Mouse (Mus musculus) brain, embryonic 18.5 days (tissue): ENCODE results near the gene Gramd1a.

Experiments
- DNase-seq: peaks from one replicate; pipeline ENCODE4 v3.0.0-alpha.2; 2012; ENCODE audit warnings: low read depth, low spot score

The Gramd1a gene

DNA sequence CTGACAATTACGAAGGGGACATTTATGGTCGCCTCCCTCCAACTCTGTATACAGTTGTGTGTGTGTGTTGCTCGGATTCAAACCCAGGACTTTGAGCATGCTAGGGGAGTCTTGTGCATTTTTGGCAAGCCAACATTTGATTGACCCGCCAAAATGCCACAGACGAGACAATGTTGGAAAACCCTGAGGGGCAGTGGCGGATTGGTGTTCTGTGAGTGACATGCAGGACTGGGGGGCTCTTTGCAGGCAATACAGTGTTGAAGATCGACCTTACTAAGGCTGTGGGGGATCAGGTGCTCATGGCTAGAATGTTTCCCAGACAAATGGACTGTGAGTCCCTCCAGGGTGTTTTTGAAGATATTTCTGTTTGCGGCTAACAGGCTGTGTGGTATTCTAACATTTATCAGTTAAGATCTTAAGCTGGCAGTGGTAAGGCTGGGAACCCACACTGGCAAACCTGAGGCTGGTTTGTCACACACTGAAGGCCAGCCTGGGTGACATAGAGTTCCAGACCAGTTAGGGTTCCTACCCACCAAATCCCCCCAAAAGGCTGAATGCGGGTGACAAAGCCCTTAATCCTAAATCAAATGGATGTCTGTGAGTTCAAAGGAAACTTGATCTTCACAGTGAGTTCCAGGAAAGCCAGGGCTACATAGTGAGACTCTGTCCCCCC is 58.7 kb downstream of the Gramd1a start:
- no peak for DNase-seq

DNA sequence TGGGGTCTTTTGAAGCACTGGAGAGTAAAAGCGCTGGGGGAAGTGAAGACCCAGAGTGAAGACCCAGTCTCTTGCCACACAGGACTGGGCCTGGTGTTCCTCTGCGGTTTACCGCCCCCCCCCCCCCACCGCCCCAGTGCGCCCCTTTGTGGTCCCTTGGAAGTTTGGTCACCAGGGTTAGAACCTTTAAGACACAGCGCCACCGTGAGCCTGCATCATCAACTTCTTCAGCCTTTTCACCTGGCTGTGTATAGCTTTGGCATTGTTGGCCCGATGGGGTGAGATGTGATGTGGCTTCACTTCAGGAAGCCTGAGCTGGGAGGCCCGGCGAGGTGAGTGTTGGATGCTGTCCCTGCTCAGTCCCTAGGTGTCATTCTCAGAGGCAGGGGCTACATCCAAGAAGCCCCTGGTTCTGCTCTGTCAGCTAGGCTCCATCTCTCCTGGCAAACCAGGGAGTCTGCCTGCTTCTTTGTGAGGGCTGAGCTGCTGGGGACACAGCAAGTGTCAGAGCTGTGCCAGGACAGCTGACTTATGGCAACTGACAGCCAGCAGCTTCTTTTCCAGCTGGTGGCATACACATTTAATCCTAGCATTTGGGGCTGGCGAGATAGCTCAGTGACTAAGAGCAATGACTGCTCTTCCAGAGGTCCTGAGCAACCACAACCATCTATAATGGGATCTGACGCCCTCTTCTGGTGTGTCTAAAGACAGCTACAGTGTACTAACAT is 60.8 kb downstream of the Gramd1a start:
- DNase-seq: no peak

DNA sequence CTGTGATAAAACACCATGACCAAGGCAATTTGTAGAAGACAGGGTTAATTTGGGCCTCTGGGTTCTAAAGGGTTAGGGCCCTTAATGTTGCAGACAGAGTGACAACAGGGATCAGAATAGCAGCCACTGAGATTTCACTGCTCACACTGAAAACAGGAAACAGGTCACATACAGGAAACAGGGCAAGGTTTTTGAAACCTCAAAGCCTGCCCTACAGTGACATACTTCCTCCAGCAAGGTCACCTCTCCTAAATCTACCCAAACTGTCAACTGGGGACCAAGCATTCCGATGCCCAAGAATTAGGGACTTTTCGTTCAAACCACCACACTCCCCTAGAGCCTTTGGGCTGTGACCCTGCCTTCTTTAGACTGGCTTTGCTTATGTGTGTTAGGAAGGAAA is 66.0 kb downstream of the Gramd1a start:
- no peak for DNase-seq

DNA sequence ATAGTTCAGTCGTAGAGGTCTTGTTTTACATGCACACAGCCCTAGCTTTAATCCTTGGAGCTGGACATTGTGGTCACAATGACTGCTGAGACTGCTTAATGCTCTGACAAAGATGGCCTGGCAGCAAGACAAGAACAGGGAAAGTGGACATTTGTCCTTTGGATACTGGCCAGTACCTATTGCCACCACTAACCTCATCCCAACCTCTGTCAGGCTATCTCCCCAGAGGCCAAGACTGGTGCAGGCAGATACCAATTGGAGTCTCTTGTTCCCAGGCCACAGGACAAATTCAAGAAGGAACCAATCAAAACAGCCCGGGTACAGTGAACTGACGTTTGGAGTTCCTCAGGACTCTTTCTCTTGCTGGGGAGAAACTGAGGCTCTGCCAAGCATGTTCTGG is 67.5 kb downstream of the Gramd1a start:
- no peak for DNase-seq

DNA sequence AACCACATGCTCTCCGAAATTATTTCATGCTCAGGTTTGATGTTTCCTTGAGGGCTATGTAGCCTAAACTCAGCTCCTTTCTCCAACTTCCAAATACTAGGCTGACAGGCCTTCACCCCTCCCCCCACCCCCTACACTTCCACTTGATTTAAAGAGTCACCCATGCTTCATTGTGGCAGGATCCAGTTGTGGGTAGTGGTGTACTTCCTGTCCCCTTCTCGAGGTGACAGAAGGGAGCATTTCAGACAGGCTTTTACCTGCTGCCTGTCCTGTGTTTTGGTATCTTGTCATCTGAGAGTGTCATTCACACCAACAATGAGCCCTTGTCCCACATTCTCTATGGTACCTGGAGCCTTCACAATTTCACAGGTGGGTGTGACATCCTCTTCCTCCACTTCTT is 68.4 kb downstream of the Gramd1a start:
- no peak for DNase-seq

DNA sequence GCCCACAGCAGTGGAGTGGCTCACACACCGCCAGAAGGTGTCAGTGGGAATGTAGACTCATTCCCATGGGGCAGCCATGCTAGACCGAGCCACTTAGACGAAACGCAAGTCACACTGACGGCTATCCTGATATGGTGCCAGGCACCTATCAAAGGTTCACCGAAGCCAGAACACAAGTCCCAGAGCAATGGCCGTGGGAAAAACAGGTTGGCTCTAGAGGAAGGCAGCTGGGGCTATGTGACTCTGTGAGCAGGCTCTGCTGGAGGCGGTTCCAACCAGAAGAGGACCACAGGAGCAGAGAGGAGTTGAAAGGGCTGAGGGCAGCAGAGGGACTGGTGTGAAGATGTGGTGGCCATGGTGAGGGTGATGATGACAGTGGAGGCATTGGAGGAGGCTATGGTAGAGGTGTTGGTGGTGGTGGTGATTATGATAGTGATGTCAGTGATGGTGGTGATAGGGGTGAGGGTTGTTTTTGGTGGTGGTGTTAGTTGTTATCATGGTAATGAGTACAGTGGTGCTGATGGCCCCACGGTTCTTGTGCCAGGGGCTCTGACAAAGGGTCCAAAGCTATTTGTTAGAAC is 69.4 kb downstream of the Gramd1a start:
- no peak for DNase-seq

DNA sequence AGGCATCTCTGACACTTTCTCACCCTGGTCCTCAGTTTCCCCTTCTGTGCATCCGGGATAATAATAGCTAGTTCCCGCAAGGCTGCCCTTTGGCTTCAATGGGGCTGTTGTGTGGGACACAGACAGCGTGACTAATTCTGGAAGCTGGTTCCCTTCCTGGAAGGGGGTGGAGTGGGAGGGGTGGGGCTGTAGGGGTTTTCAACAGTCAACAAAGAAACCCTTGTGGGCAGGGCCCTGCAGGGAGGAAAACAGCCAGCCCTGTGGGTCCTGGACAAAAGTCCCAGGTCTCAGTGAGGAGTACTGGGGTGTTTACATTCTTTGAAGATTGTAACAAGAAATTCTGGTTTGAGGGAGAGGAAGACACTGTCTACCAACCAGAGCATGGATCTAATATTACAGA is 70.5 kb downstream of the Gramd1a start:
- DNase-seq: no peak

DNA sequence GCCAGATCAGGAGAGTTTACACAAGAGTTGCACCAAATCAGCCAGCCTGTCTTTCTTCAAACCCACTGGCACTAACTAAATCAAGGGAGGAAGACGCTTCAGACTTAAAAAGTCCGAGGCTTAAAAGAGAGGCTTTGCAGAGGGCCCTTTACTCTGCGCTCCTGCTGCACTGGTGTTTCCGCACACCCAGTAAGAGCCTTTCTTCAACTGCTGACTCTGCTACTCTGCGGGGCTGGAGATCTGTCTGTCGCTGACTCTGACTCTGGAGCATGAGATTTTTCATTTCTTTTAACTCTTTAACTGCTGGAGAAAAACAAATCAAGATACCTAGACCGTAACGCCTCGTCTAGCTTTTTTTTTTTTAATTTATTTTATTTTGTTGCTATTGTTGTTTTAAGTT is 71.6 kb downstream of the Gramd1a start:
- DNase-seq: no peak

DNA sequence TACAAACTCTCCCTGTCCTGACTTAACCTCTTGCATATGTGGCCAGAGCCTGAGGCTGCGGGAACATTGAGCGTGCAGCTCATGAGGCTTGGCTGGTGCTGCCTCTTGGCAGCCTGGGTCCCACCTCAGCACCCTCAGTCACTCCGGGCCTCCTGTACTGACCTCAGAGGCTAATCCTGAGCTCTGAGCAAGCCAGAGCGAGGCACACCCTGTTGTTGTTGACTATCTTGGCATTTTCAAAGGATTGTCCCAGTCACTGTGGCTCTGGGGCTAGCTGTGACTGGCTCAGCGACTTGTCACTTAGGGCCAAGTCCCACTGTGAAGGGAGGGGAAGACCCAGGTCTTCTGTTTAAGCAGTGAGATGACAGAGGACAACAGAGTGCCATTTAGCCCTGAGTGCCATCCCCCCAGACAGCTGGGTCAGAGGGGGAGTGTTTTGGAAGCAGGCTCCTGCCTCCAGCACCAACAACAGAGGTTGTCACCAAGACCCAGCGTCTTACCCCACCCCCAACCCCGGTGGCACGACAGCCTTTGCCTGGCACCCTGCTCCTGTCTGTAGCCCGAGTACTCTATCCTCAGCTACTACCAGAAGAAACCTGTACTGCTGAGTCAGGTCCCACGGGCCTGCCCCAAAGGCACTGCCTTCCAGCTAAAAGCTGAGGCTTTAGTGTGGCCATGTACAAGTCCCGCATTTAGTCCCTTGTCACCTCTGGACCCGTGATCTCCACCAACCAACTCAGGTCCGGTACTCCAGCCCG is 72.7 kb downstream of the Gramd1a start:
- DNase-seq: no peak

DNA sequence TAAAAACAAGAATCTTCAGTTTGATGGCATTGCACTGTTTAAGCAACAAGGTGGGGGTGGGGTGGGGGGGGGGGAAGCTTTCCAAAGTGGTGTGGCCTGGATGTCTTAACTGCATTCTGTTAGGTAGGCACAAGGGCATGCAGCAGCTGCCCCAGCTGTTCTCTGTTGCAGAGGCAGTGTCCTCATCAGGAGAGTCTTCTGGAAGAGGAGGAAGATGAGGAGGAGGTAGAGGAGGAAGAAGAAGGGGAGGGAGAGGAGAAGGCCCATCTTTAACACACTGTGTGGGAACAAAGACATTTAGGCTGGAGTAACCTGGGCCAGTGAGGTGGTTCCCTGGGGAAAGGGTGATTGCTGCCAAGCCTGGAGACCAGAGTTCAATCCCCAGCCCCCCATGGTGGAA is 73.6 kb downstream of the Gramd1a start:
- no peak for DNase-seq

DNA sequence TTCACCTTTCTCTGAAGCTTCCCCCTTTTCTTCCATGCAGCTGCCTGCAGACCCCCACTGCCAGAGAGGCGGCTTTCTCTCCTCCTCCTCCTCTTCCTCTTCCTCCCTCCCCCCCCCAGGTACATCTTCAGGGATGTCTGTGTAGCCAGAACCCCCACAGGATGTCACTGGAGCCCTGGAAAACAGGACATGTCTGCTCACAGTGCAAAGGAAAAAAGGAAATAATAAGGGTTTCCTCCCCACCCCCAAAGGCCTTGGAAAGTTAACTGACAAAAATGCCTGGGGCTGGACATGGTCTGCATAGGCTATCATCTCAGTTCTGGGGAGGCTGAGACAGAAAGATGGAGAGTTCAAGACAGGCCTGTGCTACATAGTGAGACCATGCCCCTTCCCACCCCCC is 74.6 kb downstream of the Gramd1a start:
- no peak for DNase-seq

DNA sequence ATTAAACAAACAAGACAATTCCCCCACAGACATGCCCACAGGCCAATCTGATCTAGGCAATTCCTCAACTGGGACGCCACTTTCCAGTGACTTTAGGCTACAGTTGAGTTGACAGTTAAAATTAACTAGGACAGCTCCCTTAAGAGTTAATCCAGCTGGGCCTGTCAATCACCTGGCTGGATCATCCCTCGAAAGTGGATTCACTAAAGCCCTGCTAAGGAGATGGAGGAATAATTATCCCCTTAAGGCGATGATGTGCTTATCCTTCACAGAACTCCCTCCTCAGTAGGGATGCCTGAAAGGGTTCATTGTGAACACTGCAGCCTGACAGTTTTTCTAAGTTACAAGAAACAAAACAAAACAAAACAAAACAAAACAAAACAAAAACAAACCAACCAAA is 75.1 kb downstream of the Gramd1a start:
- no peak for DNase-seq
